Mouse (Mus musculus): ENCODE measurements around the gene Napsa. TPM values are rescaled to one million over a fixed set of nuclear protein-coding genes. Genes with fewer than 3 reads are reported as not detected.

Napsa gene
- polyA plus RNA-seq, 1 experiment from 2014 or later = 0.55 TPM

DNA sequence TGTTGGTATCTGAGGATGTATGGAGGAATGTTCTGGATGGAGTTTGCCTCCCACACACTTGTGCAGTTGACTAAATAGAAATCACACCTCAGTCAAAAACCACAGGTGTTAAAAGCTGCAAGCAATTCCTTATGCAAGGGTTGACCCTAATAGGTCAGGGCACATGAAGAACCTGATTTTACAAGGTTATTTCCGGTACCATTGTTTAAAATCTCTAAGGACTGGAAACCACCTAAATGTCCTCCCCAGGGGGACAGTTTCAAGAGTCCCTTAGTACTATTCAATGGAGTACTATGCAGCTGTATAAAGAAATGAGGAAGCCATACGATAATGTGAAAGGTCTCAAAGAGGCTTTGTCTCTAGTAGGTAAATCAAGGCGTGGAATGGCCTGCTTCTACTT is 25.9 kb upstream of the Napsa start:
- no peak overlapping the region for H3K4me3 ChIP-seq (ENCODE audit: low read depth, low read length)
- no peak overlapping the region for H3K27ac ChIP-seq (replicated peaks)
- H3K9ac ChIP-seq (ENCODE audit: low read length) = no peak overlapping the region
- H3K4me2 ChIP-seq (replicated peaks; ENCODE audit: low read depth) = no peak overlapping the region
- no peak for ATAC-seq (ENCODE audit: low FRiP score, low TSS enrichment)
- TF ChIP-seq EP300 (optimal IDR thresholded peaks at IDR 0.05) (no peak), CTCF (IDR thresholded peaks at IDR 0.05; ENCODE audit: low read depth) (no peak)
- no peaks in the 10 kb centered on the region for H3K27me3 ChIP-seq (ENCODE audit: control insufficient read depth, insufficient read depth, low read length)
- H3K36me3 ChIP-seq (ENCODE audit: control insufficient read depth, insufficient read depth, low read length) = peaks cover 15% of the 10 kb centered on the region
- 93% methylated on average over 3 of the region's 3 CpGs for WGBS
- no peaks in the 10 kb centered on the region for H3K9me3 ChIP-seq (ENCODE audit: control insufficient read depth, low read length)
- DNase-seq (ENCODE audit: low spot score) = no peak
- no peaks in the 10 kb centered on the region; the same call in 1 of the 2 replicates for H3K4me1 ChIP-seq (replicated peaks; ENCODE audit: control insufficient read depth, insufficient read depth)

DNA sequence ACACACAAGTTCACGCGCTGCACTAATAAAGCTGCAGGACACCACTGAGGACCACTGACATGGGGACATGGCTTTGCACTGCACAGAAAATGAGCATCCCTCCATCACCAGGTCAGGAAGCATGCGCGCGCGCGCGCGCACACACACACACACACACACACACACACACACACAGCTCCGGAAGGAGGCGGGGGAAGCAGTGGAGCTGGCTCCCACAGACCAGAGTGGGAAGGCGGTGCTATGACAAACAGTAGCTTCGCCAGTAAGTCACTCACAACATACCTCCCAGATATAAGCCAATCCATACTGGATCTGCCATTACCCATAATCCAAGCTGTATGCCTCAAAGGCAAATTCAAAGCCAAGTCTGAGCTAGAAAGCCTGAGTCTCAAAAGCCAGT is 25.1 kb upstream of the Napsa start:
- TF ChIP-seq EP300 (optimal IDR thresholded peaks at IDR 0.05) (no peak), CTCF (IDR thresholded peaks at IDR 0.05; ENCODE audit: low read depth) (no peak)
- 92% methylated on average over 13 of the region's 13 CpGs for WGBS
- H3K4me1 ChIP-seq (replicated peaks; ENCODE audit: control insufficient read depth, insufficient read depth) = no peaks in the 10 kb centered on the region; the same call in 1 of the 2 replicates
- H3K9ac ChIP-seq (ENCODE audit: low read length) = no peak overlapping the region
- no peaks in the 10 kb centered on the region for H3K9me3 ChIP-seq (ENCODE audit: control insufficient read depth, low read length)
- no peaks in the 10 kb centered on the region for H3K27me3 ChIP-seq (ENCODE audit: control insufficient read depth, insufficient read depth, low read length)
- no peak overlapping the region for H3K4me2 ChIP-seq (replicated peaks; ENCODE audit: low read depth)
- no peak for ATAC-seq (ENCODE audit: low FRiP score, low TSS enrichment)
- H3K27ac ChIP-seq (replicated peaks) = no peak overlapping the region
- DNase-seq (ENCODE audit: low spot score) = no peak
- no peak overlapping the region; the same call in 1 of the 2 replicates for H3K4me3 ChIP-seq (ENCODE audit: low read depth, low read length)
- H3K36me3 ChIP-seq (ENCODE audit: control insufficient read depth, insufficient read depth, low read length) = peaks cover 23% of the 10 kb centered on the region

GRCm38 (mm10) chr7:44547725-44548124 is 24.5 kb upstream of the Napsa start:
- Histone ChIP-seq H3K9ac (ENCODE audit: low read length) (no peak overlapping the region; the same call in 1 of the 2 replicates), H3K27ac (replicated peaks) (no peak overlapping the region), H3K4me3 (ENCODE audit: low read depth, low read length) (peak overlapping the region; percentile 60), H3K4me1 (replicated peaks; ENCODE audit: control insufficient read depth, insufficient read depth) (no peaks in the 10 kb centered on the region; the same call in 1 of the 2 replicates), H3K36me3 (ENCODE audit: control insufficient read depth, insufficient read depth, low read length) (peaks cover 23% of the 10 kb centered on the region), H3K4me2 (replicated peaks; ENCODE audit: low read depth) (peak overlapping the region; percentile 75), H3K9me3 (ENCODE audit: control insufficient read depth, low read length) (no peaks in the 10 kb centered on the region), H3K27me3 (ENCODE audit: control insufficient read depth, insufficient read depth, low read length) (no peaks in the 10 kb centered on the region)
- ATAC-seq (ENCODE audit: low FRiP score, low TSS enrichment) (no peak), DNase-seq (ENCODE audit: low spot score) (no peak)
- TF ChIP-seq EP300 (optimal IDR thresholded peaks at IDR 0.05) (no peak), CTCF (IDR thresholded peaks at IDR 0.05; ENCODE audit: low read depth) (no peak)
- 19% methylated on average over 5 of the region's 5 CpGs for WGBS

DNA sequence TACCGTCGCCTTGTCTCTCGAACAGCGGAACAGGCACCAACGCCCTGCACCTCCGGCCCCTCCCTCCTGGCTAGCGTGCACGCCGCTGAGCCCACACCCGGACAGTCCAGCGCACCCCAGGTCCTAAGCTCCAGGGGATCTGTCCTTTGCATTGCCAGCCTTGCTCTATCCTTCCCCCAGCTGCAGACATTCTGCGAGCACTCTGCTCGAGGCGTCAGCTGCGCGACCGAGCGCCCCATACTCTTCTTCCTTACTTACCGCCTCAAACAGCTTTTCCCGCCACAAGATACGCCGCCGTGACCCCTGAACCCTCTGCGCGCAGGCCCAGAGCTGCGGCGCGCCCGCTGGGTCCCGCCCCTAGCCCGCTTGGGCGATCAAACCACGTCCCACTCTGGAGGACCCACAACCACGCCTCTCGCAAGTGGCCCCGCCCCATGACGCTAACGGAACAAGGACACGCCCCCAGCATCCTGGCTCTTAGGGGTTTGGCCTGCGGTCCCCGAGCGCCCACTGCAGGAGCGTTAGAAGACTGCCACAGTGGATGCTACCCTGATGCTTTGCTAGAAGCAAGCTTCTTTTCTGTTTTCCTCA is 23.6 kb upstream of the Napsa start, which contains the start of gene Pold1:
Gene Pold1, minus strand, starts transcription at position 353 of the 591 bp plus-strand sequence.
- DNase-seq (ENCODE audit: low spot score) (peak; percentile 100), ATAC-seq (ENCODE audit: low FRiP score, low TSS enrichment) (peak; percentile 95)
- no peaks in the 10 kb centered on the region; the same call in 1 of the 2 replicates for H3K4me1 ChIP-seq (replicated peaks; ENCODE audit: control insufficient read depth, insufficient read depth)
- TF ChIP-seq EP300 (optimal IDR thresholded peaks at IDR 0.05) (no peak), CTCF (IDR thresholded peaks at IDR 0.05; ENCODE audit: low read depth) (peak; percentile 99)
- H3K36me3 ChIP-seq (ENCODE audit: control insufficient read depth, insufficient read depth, low read length) = peaks cover 23% of the 10 kb centered on the region
- no peaks in the 10 kb centered on the region for H3K9me3 ChIP-seq (ENCODE audit: control insufficient read depth, low read length)
- WGBS = under 1% methylated on average over 43 of the region's 43 CpGs
- H3K9ac ChIP-seq (ENCODE audit: low read length) = peak within 1 kb of the TSS; percentile 59
- H3K27me3 ChIP-seq (ENCODE audit: control insufficient read depth, insufficient read depth, low read length) = no peaks in the 10 kb centered on the region
- H3K4me3 ChIP-seq (ENCODE audit: low read depth, low read length) = peak within 1 kb of the TSS; percentile 60
- H3K4me2 ChIP-seq (replicated peaks; ENCODE audit: low read depth) = peak within 1 kb of the TSS; percentile 75
- H3K27ac ChIP-seq (replicated peaks) = peak within 1 kb of the TSS; percentile 71

DNA sequence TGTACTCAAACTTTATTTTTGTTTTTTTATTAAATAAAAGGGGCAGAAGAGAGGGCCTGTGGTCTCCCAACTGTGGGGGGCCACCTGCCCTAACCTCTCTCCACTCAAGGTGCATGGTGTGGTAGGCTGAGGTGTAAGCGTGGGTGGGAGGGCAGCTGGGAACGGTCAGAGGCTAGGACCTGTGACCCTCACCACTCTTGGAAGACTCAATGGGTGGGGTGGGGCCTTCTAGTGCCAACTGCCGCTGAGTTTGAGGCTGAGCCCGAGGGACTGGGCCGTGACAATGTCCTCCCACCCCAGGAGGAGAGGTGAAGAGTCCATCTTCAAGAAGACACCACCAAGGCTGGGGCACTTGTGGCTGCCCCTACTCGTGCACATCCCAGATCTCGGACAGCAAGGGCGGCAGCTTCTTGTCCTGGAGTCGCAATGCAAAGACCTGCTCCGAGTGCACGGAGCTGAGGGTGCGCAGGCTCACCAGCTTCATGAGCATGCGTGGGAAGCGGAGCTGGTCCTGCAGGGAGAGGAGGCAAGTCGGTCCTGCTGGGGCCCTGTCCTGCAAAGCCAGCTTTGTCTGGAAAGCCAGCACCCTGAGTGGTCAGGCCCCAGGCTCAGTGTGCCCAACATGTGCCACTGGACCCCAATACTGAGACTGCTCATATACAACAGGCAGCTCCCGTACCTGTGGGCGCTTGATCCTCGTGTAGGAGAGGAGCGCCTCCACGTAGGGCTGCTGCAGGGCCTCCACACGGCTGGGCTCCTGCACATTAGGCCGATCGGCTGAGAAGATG is 22.4 kb upstream of the Napsa start:
- no peak for DNase-seq (ENCODE audit: low spot score)
- no peak overlapping the region for H3K4me2 ChIP-seq (replicated peaks; ENCODE audit: low read depth)
- 93% methylated on average over 23 of the region's 23 CpGs for WGBS
- no peaks in the 10 kb centered on the region; the same call in 1 of the 2 replicates for H3K4me1 ChIP-seq (replicated peaks; ENCODE audit: control insufficient read depth, insufficient read depth)
- no peak overlapping the region for H3K4me3 ChIP-seq (ENCODE audit: low read depth, low read length)
- ATAC-seq (ENCODE audit: low FRiP score, low TSS enrichment) = no peak
- no peak overlapping the region for H3K27ac ChIP-seq (replicated peaks)
- no peak overlapping the region for H3K9ac ChIP-seq (ENCODE audit: low read length)
- no peak for TF ChIP-seq EP300 (optimal IDR thresholded peaks at IDR 0.05)
- TF ChIP-seq CTCF (IDR thresholded peaks at IDR 0.05; ENCODE audit: low read depth) = no peak
- H3K9me3 ChIP-seq (ENCODE audit: control insufficient read depth, low read length) = no peaks in the 10 kb centered on the region
- no peaks in the 10 kb centered on the region for H3K27me3 ChIP-seq (ENCODE audit: control insufficient read depth, insufficient read depth, low read length)
- H3K36me3 ChIP-seq (ENCODE audit: control insufficient read depth, insufficient read depth, low read length) = peaks cover 23% of the 10 kb centered on the region

- Histone ChIP-seq H3K9me3 (ENCODE audit: control insufficient read depth, low read length) (no peaks in the 10 kb centered on the region), H3K27me3 (ENCODE audit: control insufficient read depth, insufficient read depth, low read length) (no peaks in the 10 kb centered on the region), H3K4me1 (replicated peaks; ENCODE audit: control insufficient read depth, insufficient read depth) (no peaks in the 10 kb centered on the region; the same call in 1 of the 2 replicates), H3K4me2 (replicated peaks; ENCODE audit: low read depth) (no peak overlapping the region), H3K36me3 (ENCODE audit: control insufficient read depth, insufficient read depth, low read length) (peaks cover 23% of the 10 kb centered on the region), H3K27ac (replicated peaks) (no peak overlapping the region), H3K4me3 (ENCODE audit: low read depth, low read length) (no peak overlapping the region), H3K9ac (ENCODE audit: low read length) (no peak overlapping the region)
- 92% methylated on average over 12 of the region's 12 CpGs for WGBS
- DNase-seq (ENCODE audit: low spot score) (no peak), ATAC-seq (ENCODE audit: low FRiP score, low TSS enrichment) (no peak)
- no peak for TF ChIP-seq CTCF (IDR thresholded peaks at IDR 0.05; ENCODE audit: low read depth)
- no peak for TF ChIP-seq EP300 (optimal IDR thresholded peaks at IDR 0.05)
Measured at GRCm38 (mm10) chr7:44550409-44550678, 21.8 kb upstream of the Napsa start.

Measured in stomach, postnatal 0 days (tissue).